Mouse (Mus musculus) G1E (cell line): Measurements from ENCODE around the gene Smim15. TPM values are rescaled to one million over a fixed set of nuclear protein-coding genes. Genes with fewer than 3 reads are reported as not detected.

Experiments
- ATAC-seq: 2 replicates; pipeline ENCODE4 v1.8.0; 2016; ENCODE audit warnings: mild to moderate bottlenecking; ENCODE audit not compliant: insufficient number of reproducible peaks, poor library complexity, low FRiP score, severe bottlenecking; ENCODE audit errors: extremely low read depth
- DNase-seq: peaks from one replicate; pipeline ENCODE4 v3.0.0; 2012; ENCODE audit warnings: low spot score
- H3K27me3 ChIP-seq: 2 replicates; pipeline ENCODE4 v1.6.1; 2012; ENCODE audit warnings: mild to moderate bottlenecking, low read length, inconsistent platforms; ENCODE audit not compliant: insufficient read depth
- H3K36me3 ChIP-seq: replicated peaks from 2 replicates; pipeline ENCODE3; 2012; ENCODE audit warnings: mild to moderate bottlenecking, inconsistent platforms
- H3K4me1 ChIP-seq: 2 replicates; pipeline ENCODE4 v1.6.1; 2012; ENCODE audit warnings: low read depth, low read length, inconsistent platforms, mixed read lengths; ENCODE audit not compliant: insufficient read depth
- H3K4me3 ChIP-seq: 2 replicates; pipeline ENCODE4 v1.5.1; 2012; ENCODE audit warnings: low read depth, mild to moderate bottlenecking, inconsistent platforms, low read length, moderate library complexity, mixed read lengths
- H3K9me3 ChIP-seq: replicated peaks from 2 replicates; pipeline ENCODE4 v1.6.1; 2012; ENCODE audit warnings: inconsistent platforms
- CTCF ChIP-seq: IDR thresholded peaks from 2 replicates; pipeline ENCODE4 v1.5.1; 2012; ENCODE audit warnings: low read depth, low read length, inconsistent platforms, mixed read lengths
- GATA1 ChIP-seq: IDR thresholded peaks from 2 replicates; pipeline ENCODE4 v1.6.1; 2012; ENCODE audit warnings: borderline replicate concordance, low read length, inconsistent platforms, mixed read lengths
- GATA2 ChIP-seq: IDR thresholded peaks from 2 replicates; pipeline ENCODE4 v1.6.1; 2012; ENCODE audit warnings: low read depth, low read length, inconsistent platforms, borderline replicate concordance
- POLR2AphosphoS5 ChIP-seq: IDR thresholded peaks from 2 replicates; pipeline ENCODE4 v1.6.1; 2012; ENCODE audit warnings: low read depth, low read length, inconsistent platforms; ENCODE audit not compliant: insufficient replicate concordance
- TAL1 ChIP-seq: conservative IDR thresholded peaks from 2 replicates; pipeline ENCODE4 v1.6.1; 2012; ENCODE audit warnings: low read depth, low read length, inconsistent platforms, mixed read lengths
- polyA plus RNA-seq: library from polyadenylated mRNA; stranded (reverse); fragments of >175 nt; gene quantifications from 2 replicates; pipeline ENCODE4 v1.2.3, GENCODE M21; 2012
- total RNA-seq, 2 experiments: library from RNA; stranded (forward) in 1 of 2; stranded (reverse) in 1 of 2; fragments of 200-1000 nt in 1 of 2; fragments of >200 nt in 1 of 2; fragmentation: Nextera tagmentation in 1 of 2; gene quantifications; 2 replicates each; pipeline ENCODE4 v1.2.3; 2014 to 2017

The Smim15 gene
- total and polyA plus RNA-seq, 3 experiments, result 8.3 to 191 (median 82.9) TPM

- ATAC-seq (no peak; the same call in 1 of the 2 replicates), DNase-seq (no peak)
- H3K9me3 ChIP-seq, result no peaks in the 10 kb centered on the region
- H3K4me1 ChIP-seq, result peaks cover 4% of the 10 kb centered on the region; the same call in 1 of the 2 replicates
- H3K27me3 ChIP-seq, result no peaks in the 10 kb centered on the region
- peaks cover 5% of the 10 kb centered on the region for H3K36me3 ChIP-seq
- no peak overlapping the region for H3K4me3 ChIP-seq
- no peak for TF ChIP-seq TAL1
- no peak for TF ChIP-seq GATA1
- no peak for TF ChIP-seq POLR2AphosphoS5
- TF ChIP-seq CTCF, result no peak
- no peak for TF ChIP-seq GATA2
Observed at GRCm38 (mm10) chr13:108056896-108057295, 12.7 kb downstream of the Smim15 start.

DNA sequence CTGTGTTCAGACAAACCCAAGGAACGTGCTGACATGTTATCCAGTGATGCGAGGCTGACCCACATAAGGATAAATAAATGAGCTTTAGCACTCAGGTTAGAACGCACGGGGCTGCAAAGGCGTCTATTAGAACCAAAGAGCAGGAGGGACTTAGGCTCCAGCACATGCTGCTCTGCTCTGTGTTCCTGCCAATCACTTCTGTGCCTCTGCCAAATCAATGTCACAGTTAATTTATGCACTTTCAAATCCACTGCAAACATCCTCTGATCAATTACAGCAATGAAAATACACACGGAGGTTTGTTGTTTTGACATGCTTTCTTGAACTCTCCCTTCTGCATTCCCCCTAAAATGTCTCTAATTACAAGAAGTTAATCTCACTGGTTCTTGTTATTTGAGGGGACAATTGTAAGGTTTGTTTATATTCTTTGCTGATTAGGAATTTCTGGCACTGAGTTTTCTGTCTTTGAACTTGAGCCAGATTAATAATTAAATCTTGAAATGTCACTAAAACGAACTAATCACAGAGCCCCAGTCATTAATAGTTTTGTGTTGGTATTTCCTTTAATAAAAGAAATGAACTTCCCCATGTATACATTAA is 16.1 kb downstream of the Smim15 start:
- no peak overlapping the region for H3K4me3 ChIP-seq
- ATAC-seq (no peak), DNase-seq (no peak)
- H3K9me3 ChIP-seq, result no peaks in the 10 kb centered on the region
- no peaks in the 10 kb centered on the region for H3K27me3 ChIP-seq
- TF ChIP-seq POLR2AphosphoS5, result no peak
- no peak for TF ChIP-seq TAL1
- TF ChIP-seq CTCF, result no peak
- no peak for TF ChIP-seq GATA2
- no peak for TF ChIP-seq GATA1
- H3K36me3 ChIP-seq, result peaks cover 2% of the 10 kb centered on the region
- peaks cover 4% of the 10 kb centered on the region; the same call in 1 of the 2 replicates for H3K4me1 ChIP-seq

- ATAC-seq (no peak), DNase-seq (no peak)
- Histone ChIP-seq H3K36me3 (peaks cover 2% of the 10 kb centered on the region), H3K27me3 (no peaks in the 10 kb centered on the region), H3K4me3 (no peak overlapping the region), H3K4me1 (peaks cover 4% of the 10 kb centered on the region; the same call in 1 of the 2 replicates), H3K9me3 (no peaks in the 10 kb centered on the region)
- no peak for TF ChIP-seq GATA1
- no peak for TF ChIP-seq TAL1
- TF ChIP-seq GATA2, result no peak
- TF ChIP-seq CTCF, result no peak
- no peak for TF ChIP-seq POLR2AphosphoS5
Observed at GRCm38 (mm10) chr13:108060936-108061578, 16.8 kb downstream of the Smim15 start.

DNA sequence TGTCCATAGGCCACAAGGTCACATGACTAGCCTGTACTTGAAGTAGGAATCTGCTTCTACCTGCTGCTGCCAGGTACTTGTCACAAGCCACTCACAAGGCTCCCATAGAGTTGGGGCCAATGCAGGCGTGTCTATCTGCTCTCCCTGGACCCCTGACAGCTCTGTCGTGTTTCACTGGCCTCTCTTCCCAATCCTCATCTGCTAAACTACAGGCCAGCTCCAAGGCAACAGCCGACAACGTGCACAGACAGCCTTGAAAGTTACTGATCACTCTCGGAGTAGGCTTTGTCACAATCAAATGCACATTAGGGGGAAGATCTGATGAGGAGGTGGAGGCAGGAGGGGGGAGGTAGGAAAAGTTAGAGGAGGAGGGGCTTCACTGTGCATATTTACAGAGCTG is 18.7 kb downstream of the Smim15 start:
- no peak for ATAC-seq
- Histone ChIP-seq H3K4me1 (no peaks in the 10 kb centered on the region), H3K4me3 (no peak overlapping the region), H3K36me3 (no peaks in the 10 kb centered on the region), H3K9me3 (no peaks in the 10 kb centered on the region), H3K27me3 (no peaks in the 10 kb centered on the region)
- DNase-seq, result no peak
- TF ChIP-seq GATA1, result no peak
- TF ChIP-seq GATA2, result no peak
- TF ChIP-seq POLR2AphosphoS5, result no peak
- TF ChIP-seq CTCF, result no peak
- TF ChIP-seq TAL1, result no peak

GRCm38 (mm10) chr13:108063374-108064134 is 19.3 kb downstream of the Smim15 start:
- H3K27me3 ChIP-seq, result no peaks in the 10 kb centered on the region
- no peaks in the 10 kb centered on the region for H3K9me3 ChIP-seq
- DNase-seq (no peak), ATAC-seq (no peak)
- no peak overlapping the region for H3K4me3 ChIP-seq
- H3K36me3 ChIP-seq, result no peaks in the 10 kb centered on the region
- TF ChIP-seq GATA1 (no peak), TAL1 (no peak), POLR2AphosphoS5 (no peak), GATA2 (no peak), CTCF (no peak)
- no peaks in the 10 kb centered on the region for H3K4me1 ChIP-seq

GRCm38 (mm10) chr13:108064331-108064730 is 20.1 kb downstream of the Smim15 start:
- H3K4me1 ChIP-seq, result no peaks in the 10 kb centered on the region
- DNase-seq, result no peak

More at GRCm38 (mm10) chr13:108064331-108064730, 20.1 kb downstream of the Smim15 start:
- H3K27me3 ChIP-seq, result no peaks in the 10 kb centered on the region
- no peaks in the 10 kb centered on the region for H3K36me3 ChIP-seq
- no peak for ATAC-seq
- TF ChIP-seq GATA2 (no peak), POLR2AphosphoS5 (no peak), GATA1 (no peak), TAL1 (no peak), CTCF (no peak)
- H3K9me3 ChIP-seq, result no peaks in the 10 kb centered on the region
- H3K4me3 ChIP-seq, result no peak overlapping the region
